Mouse (Mus musculus): ENCODE results near the gene Gdap1l1. TPM values are rescaled to one million over a fixed set of nuclear protein-coding genes. Genes with fewer than 3 reads are reported as not detected.

The Gdap1l1 gene
- 0.40 and 0.59 TPM in 2 replicates for polyA plus RNA-seq (2016; fragmentation: Nextera tagmentation; extraction: Ambion mirVana)

DNA sequence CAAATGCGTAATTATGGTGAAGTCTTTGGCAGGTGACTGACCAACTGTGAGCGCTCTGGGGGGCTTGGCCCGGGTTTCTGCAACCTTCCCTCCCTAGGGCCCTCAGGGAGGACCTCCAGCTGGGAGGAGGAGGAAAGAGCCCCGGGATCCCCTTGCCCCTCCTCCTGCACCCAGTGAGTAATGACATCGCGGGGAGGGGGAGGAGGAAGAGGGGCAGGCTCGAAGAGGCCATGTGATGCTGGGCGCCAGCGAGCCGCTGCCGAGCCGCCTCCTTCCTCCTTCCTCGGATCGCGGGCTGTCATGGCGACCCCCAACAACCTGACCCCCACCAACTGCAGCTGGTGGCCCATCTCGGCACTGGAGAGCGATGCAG, at the start of gene Gdap1l1:
Gene Gdap1l1 (plus strand): TSS at position 231 of the 373 bp plus-strand sequence.
- peak within 1 kb of the TSS; percentile 48 for H3K4me2 ChIP-seq
- no peaks in the 10 kb centered on the region for H3K36me3 ChIP-seq
- H3K4me3 ChIP-seq (replicated peaks), result peak within 1 kb of the TSS; percentile 26
- no peak for ATAC-seq (ENCODE audit: insufficient number of reproducible peaks, insufficient read depth, low FRiP score, low TSS enrichment, low read depth)
- H3K9ac ChIP-seq (replicated peaks), result no peak within 1 kb of the TSS
- peaks cover 7% of the 10 kb centered on the region; the same call in 1 of the 2 replicates for H3K4me1 ChIP-seq (replicated peaks)
- no peak within 1 kb of the TSS for H3K27ac ChIP-seq
- peaks cover 40% of the 10 kb centered on the region for H3K27me3 ChIP-seq
- no peaks in the 10 kb centered on the region for H3K9me3 ChIP-seq
- 3% methylated on average over 13 of the region's 18 CpGs for WGBS

DNA sequence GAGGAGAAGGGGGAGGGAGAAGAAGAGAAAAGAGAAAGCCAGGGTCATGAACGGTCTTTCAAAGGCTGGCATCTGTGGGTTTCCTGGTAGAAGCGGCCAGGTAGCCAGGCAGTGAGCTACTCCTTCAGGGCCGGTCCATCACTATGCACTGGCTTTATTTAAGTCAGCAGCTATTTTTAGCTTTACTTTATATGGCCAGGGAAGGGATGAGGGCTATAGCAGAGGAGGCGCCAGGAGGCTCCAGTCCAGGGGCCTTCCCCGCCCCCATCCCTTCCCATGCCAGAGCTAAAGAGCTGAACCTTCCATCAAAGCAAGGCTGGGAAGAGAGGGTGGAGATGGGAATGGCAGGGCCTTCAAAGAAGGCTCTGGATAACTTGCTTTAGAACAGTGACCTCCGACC, 45.8 kb upstream of the Gdap1l1 start:
- 70% methylated on average over 6 of the region's 6 CpGs for WGBS
- Histone ChIP-seq H3K9me3 (no peaks in the 10 kb centered on the region), H3K4me1 (replicated peaks) (peaks cover 4% of the 10 kb centered on the region), H3K27ac (no peak overlapping the region), H3K9ac (replicated peaks) (no peak overlapping the region), H3K4me2 (no peak overlapping the region), H3K27me3 (0 out of 2 replicates have a peak, but pooled peaks cover 6% of the 10 kb centered on the region), H3K36me3 (no peaks in the 10 kb centered on the region), H3K4me3 (replicated peaks) (no peak overlapping the region)
- no peak for ATAC-seq (ENCODE audit: insufficient number of reproducible peaks, insufficient read depth, low FRiP score, low TSS enrichment, low read depth)

DNA sequence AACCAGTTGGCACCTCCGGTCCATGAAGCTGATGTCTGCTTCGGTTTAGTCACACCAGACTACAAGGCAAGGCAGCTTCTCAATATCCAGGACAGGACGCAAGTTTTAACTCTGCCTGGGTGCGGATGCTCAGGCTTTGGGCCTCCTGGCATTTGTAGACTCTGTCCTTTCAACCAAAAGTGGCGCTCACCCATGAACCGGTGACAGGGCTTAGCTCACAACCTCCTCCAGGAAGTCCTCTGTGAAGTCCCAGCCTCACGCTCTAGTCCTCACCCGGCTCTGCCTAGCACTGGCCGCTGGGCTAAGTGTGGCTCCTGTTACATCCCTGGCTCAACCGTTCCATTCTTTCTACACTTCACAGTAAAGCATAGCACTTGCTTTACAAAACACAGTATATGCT, 45.0 kb upstream of the Gdap1l1 start:
- Histone ChIP-seq H3K9ac (replicated peaks) (no peak overlapping the region), H3K36me3 (no peaks in the 10 kb centered on the region), H3K9me3 (no peaks in the 10 kb centered on the region), H3K27ac (no peak overlapping the region), H3K4me1 (replicated peaks) (peaks cover 12% of the 10 kb centered on the region), H3K4me2 (no peak overlapping the region), H3K4me3 (replicated peaks) (no peak overlapping the region), H3K27me3 (0 out of 2 replicates have a peak, but pooled peaks cover 6% of the 10 kb centered on the region)
- ATAC-seq (ENCODE audit: insufficient number of reproducible peaks, insufficient read depth, low FRiP score, low TSS enrichment, low read depth), result no peak
- 90% methylated on average over 10 of the region's 10 CpGs for WGBS

DNA sequence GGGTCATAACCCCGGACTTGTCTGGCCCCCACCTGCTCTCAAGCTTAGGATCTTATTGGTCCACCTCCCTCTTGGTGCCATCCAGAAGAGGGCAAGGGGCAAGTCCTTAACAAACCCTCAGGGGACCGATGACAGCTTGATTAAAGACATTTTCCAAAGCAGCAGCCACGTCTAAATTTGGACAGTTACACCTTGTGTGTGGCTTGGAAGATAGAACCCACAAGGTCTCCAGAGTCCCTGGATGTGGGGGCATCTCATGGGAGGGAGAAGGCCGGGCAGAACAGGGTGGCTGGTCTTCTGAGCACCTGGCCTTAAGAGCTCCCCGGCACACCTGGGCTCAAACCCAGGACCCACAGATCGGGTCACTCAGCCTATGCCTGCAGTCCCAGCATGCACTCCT, 44.3 kb upstream of the Gdap1l1 start:
- WGBS, result 66% methylated on average over 6 of the region's 6 CpGs
- Histone ChIP-seq H3K4me1 (replicated peaks) (peaks cover 15% of the 10 kb centered on the region), H3K9me3 (no peaks in the 10 kb centered on the region), H3K36me3 (no peaks in the 10 kb centered on the region), H3K27ac (no peak overlapping the region), H3K4me2 (no peak overlapping the region), H3K9ac (replicated peaks) (no peak overlapping the region), H3K27me3 (0 out of 2 replicates have a peak, but pooled peaks cover 6% of the 10 kb centered on the region), H3K4me3 (replicated peaks) (no peak overlapping the region)
- no peak for ATAC-seq (ENCODE audit: insufficient number of reproducible peaks, insufficient read depth, low FRiP score, low TSS enrichment, low read depth)

DNA sequence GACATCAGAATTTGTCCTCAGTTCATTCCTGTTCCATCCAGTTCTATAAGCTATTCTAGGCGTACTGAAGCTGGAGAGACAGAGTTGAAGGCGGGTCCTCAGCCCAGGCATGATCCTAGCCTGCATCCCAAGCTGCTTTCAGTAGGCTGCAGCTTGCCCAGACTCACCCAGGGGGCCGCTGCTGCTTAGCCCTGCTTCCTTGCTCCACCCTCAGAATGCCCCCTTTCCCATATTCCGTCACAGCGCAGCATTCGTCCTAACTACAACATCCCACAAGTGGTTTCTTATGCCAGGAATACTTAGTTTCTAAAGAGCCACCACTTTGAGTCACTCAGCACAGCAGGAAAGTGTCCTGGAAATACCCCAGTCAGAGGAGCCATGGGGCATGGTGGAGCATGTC, 43.3 kb upstream of the Gdap1l1 start:
- Histone ChIP-seq H3K9ac (replicated peaks) (no peak overlapping the region), H3K4me3 (replicated peaks) (no peak overlapping the region), H3K9me3 (no peaks in the 10 kb centered on the region), H3K4me2 (no peak overlapping the region), H3K4me1 (replicated peaks) (peaks cover 15% of the 10 kb centered on the region), H3K27me3 (0 out of 2 replicates have a peak, but pooled peaks cover 6% of the 10 kb centered on the region), H3K36me3 (no peaks in the 10 kb centered on the region), H3K27ac (no peak overlapping the region)
- 78% methylated on average over 6 of the region's 6 CpGs for WGBS
- no peak for ATAC-seq (ENCODE audit: insufficient number of reproducible peaks, insufficient read depth, low FRiP score, low TSS enrichment, low read depth)

DNA sequence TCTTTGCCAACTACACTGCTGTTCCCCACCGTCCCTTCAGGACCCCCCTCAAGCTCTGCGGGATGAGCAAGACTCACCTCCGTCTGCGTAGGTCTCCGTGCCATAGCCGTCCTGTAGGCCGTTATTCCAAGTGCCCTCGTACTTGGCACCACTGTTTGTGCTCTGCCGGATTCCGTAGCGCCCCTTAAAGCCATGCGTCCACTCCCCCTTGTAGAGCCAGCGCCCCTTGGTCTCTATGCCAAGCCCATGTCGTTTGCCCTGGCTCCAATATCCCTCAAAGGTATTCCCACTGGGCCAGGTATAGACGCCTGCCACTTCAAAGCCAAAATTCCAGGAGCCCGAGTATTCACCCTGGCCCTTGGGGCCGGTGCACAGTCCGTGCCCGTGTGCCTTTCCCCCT, 41.2 kb upstream of the Gdap1l1 start:
- 92% methylated on average over 19 of the region's 19 CpGs for WGBS
- H3K4me1 ChIP-seq (replicated peaks), result peaks cover 15% of the 10 kb centered on the region
- H3K27me3 ChIP-seq, result 0 out of 2 replicates have a peak, but pooled peaks cover 6% of the 10 kb centered on the region
- no peaks in the 10 kb centered on the region for H3K9me3 ChIP-seq
- H3K4me2 ChIP-seq, result peak overlapping the region; percentile 52
- no peak overlapping the region; the same call in 1 of the 2 replicates for H3K9ac ChIP-seq (replicated peaks)
- no peaks in the 10 kb centered on the region for H3K36me3 ChIP-seq
- H3K4me3 ChIP-seq (replicated peaks), result peak overlapping the region; percentile 27
- H3K27ac ChIP-seq, result no peak overlapping the region
- ATAC-seq (ENCODE audit: insufficient number of reproducible peaks, insufficient read depth, low FRiP score, low TSS enrichment, low read depth), result no peak

DNA sequence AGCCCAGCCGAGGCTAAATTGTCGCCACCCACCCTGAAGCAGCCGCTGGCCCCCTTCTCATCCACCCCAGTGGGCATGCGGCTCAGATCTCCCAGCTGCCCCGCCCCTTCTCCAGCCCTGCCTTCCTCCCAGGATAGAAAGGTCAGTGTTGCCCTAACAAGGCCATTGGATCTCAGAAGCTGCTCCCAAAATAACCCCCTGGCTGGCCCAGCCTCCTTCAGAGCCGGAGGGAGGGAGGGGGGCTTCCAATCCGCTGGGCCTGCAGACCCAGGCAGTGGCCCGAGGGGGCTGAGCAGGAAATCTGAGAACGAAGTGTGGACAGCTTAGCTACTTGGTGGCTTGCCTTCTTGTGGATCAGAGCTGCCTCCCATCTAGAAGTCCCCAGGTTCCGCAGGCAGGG, 40.4 kb upstream of the Gdap1l1 start, which contains the start of gene Jph2:
Gene Jph2 (minus strand): TSS at position 89 of the 400 bp plus-strand sequence.
- Histone ChIP-seq H3K4me2 (peak within 1 kb of the TSS; percentile 52), H3K27me3 (0 out of 2 replicates have a peak, but pooled peaks cover 6% of the 10 kb centered on the region), H3K27ac (peak within 1 kb of the TSS; percentile 64; the same call in 1 of the 2 replicates), H3K9me3 (no peaks in the 10 kb centered on the region), H3K9ac (replicated peaks) (peak within 1 kb of the TSS; percentile 24; the same call in 1 of the 2 replicates), H3K4me3 (replicated peaks) (peak within 1 kb of the TSS; percentile 27), H3K36me3 (no peaks in the 10 kb centered on the region), H3K4me1 (replicated peaks) (peaks cover 15% of the 10 kb centered on the region)
- peak; percentile 80 for ATAC-seq (ENCODE audit: insufficient number of reproducible peaks, insufficient read depth, low FRiP score, low TSS enrichment, low read depth)
- 8% methylated on average over 10 of the region's 10 CpGs for whole genome bisulfite sequencing

DNA sequence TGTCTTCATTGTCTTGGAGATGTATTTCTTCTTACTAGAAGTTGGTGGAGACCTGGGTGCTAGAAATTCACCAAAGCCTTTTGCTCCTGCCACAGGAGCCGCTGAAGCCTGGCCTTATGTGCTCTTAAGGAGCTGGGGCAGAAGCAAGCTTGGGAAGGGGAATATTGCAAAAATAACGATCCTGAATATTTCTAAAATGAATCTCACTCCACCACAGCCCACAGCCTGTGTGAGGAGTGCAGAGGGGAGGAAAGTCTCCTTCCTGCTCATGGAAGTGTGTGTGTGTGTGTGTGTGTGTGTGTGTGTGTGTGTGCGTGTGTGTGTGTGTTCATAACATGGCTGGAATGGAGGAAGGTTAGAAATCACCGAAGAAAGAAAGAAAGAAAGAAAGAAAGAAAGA, 39.5 kb upstream of the Gdap1l1 start:
- Histone ChIP-seq H3K27ac (no peak overlapping the region), H3K27me3 (0 out of 2 replicates have a peak, but pooled peaks cover 6% of the 10 kb centered on the region), H3K9ac (replicated peaks) (no peak overlapping the region), H3K4me3 (replicated peaks) (no peak overlapping the region), H3K36me3 (no peaks in the 10 kb centered on the region), H3K4me2 (no peak overlapping the region), H3K9me3 (no peaks in the 10 kb centered on the region), H3K4me1 (replicated peaks) (peaks cover 15% of the 10 kb centered on the region)
- no peak for ATAC-seq (ENCODE audit: insufficient number of reproducible peaks, insufficient read depth, low FRiP score, low TSS enrichment, low read depth)
- WGBS, result 85% methylated on average over 4 of the region's 4 CpGs

DNA sequence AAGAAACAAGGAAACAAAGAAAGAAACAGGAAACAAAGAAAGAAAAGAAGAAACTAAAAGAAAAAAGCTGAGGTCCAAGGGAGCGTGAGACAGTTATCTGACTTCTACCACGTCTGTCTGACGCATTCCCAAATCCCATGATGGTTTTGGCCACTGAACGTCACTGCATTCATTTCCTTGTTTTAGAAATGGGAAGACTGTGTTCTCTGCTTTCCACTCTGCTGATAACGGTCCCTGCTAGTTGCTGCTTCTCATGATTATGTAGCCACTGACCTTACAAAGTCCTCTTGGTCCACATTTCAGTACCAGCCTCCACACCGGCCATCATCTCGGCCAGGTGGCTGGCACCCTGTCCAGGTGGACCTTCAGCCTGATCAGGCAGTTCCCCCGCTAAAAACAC, 39.1 kb upstream of the Gdap1l1 start:
- Histone ChIP-seq H3K4me2 (no peak overlapping the region), H3K9ac (replicated peaks) (no peak overlapping the region), H3K27ac (no peak overlapping the region), H3K4me3 (replicated peaks) (no peak overlapping the region), H3K9me3 (no peaks in the 10 kb centered on the region), H3K27me3 (0 out of 2 replicates have a peak, but pooled peaks cover 6% of the 10 kb centered on the region), H3K36me3 (0 out of 2 replicates have a peak, but pooled peaks cover 2% of the 10 kb centered on the region), H3K4me1 (replicated peaks) (peaks cover 15% of the 10 kb centered on the region)
- ATAC-seq (ENCODE audit: insufficient number of reproducible peaks, insufficient read depth, low FRiP score, low TSS enrichment, low read depth), result no peak
- 85% methylated on average over 8 of the region's 8 CpGs for WGBS

DNA sequence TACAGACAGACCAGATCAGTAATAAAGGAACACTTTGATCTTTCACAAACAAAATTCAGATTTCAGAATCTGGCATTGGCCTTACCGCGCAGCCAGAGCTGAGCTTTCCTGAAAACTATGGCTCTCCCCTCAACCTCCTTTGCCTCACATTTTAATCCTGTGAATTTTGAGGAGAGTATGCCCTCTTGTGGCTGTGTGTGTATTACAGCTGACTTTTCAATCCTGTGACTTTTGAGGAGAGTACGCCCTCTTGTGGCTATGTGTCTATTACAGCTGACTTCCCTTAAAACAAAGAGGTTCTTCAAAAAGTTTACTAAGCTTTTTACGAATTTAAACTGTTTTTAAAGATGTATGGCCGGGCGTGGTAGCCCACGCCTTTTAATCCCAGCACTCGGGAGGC, 37.1 kb upstream of the Gdap1l1 start:
- 13% methylated on average over 8 of the region's 8 CpGs for WGBS
- Histone ChIP-seq H3K4me3 (replicated peaks) (no peak overlapping the region), H3K4me1 (replicated peaks) (peaks cover 15% of the 10 kb centered on the region), H3K9ac (replicated peaks) (no peak overlapping the region), H3K4me2 (no peak overlapping the region), H3K27me3 (0 out of 2 replicates have a peak, but pooled peaks cover 6% of the 10 kb centered on the region), H3K9me3 (no peaks in the 10 kb centered on the region), H3K27ac (no peak overlapping the region), H3K36me3 (peaks cover 16% of the 10 kb centered on the region)
- no peak for ATAC-seq (ENCODE audit: insufficient number of reproducible peaks, insufficient read depth, low FRiP score, low TSS enrichment, low read depth)

DNA sequence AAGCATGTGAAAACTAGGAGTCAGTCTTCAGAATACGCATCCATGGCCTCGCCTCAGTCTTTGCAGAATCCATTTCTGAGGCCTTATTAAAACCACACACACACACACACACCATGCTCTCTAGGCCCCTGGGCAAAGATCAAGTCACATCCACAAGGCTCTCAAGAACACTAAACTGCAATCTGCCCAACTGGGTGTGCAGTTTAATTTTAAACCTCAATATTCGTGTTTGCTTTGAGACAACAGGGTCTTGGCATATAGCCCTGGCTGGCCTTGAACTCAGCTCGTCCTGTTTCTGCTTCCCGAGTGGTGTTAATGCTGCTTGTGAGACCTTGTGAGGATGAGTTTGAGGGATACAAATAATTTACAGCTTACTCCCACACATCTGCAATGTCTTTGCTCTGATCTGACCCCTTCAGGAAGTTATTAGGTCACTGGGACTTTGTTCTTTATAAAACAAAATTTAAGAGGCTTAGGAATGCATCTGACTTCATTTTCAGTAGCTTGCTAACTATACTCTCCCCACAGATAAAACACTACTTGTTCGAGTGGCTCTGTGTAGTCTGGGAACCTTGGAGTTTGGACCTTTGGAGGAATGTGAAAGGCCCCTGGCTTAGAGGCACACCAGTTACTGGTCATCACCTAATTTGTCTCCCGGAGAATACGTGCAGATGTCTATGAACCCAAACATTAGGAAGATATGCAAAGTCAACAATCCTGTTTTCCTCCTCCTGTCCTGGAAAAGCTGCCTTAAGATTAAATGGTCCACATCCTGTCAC, 34.0 kb upstream of the Gdap1l1 start:
- no peak for ATAC-seq (ENCODE audit: insufficient number of reproducible peaks, insufficient read depth, low FRiP score, low TSS enrichment, low read depth)
- H3K9me3 ChIP-seq, result no peaks in the 10 kb centered on the region
- H3K4me1 ChIP-seq (replicated peaks), result no peaks in the 10 kb centered on the region
- H3K4me3 ChIP-seq (replicated peaks), result no peak overlapping the region
- no peaks in the 10 kb centered on the region for H3K27me3 ChIP-seq
- H3K36me3 ChIP-seq, result peaks cover 41% of the 10 kb centered on the region
- no peak overlapping the region for H3K9ac ChIP-seq (replicated peaks)
- no peak overlapping the region for H3K27ac ChIP-seq
- no peak overlapping the region for H3K4me2 ChIP-seq
- 86% methylated on average over 8 of the region's 8 CpGs for WGBS

Data from limb, embryonic 12.5 days (tissue).